Mouse (Mus musculus) brain, embryonic 14.5 days (tissue): Measurements from ENCODE around the gene Gm2974.
"Not testable (repeated sequence)": the region's sequence is repeated elsewhere in the genome, so short reads cannot be mapped to it uniquely, and the experiment has no call there.

Source experiments
- CTCF ChIP-seq: fragments of 200-500 bp; IDR thresholded peaks from 2 replicates; pipeline ENCODE4 v1.5.1; 2012; ENCODE audit warnings: inconsistent platforms, mild to moderate bottlenecking, moderate library complexity, borderline replicate concordance; ENCODE audit not compliant: insufficient read depth, insufficient read length; ENCODE audit errors: extremely low read depth
- POLR2A ChIP-seq: fragments of 200-500 bp; IDR thresholded peaks from 2 replicates; pipeline ENCODE4 v1.6.1; 2012; ENCODE audit warnings: mild to moderate bottlenecking, inconsistent platforms, borderline replicate concordance; ENCODE audit not compliant: poor library complexity, insufficient read depth, insufficient read length, severe bottlenecking; ENCODE audit errors: extremely low read depth

- not testable (repeated sequence) for TF ChIP-seq CTCF, POLR2A
These were observed 67.0 kb downstream of the Gm2974 start, which contains the start of gene Gm3138 for GRCm38 (mm10) chr14:4249331-4249730.
